Comparison of ENCODE assay signal across 13 mouse cellular contexts in the genomic region with DNA sequence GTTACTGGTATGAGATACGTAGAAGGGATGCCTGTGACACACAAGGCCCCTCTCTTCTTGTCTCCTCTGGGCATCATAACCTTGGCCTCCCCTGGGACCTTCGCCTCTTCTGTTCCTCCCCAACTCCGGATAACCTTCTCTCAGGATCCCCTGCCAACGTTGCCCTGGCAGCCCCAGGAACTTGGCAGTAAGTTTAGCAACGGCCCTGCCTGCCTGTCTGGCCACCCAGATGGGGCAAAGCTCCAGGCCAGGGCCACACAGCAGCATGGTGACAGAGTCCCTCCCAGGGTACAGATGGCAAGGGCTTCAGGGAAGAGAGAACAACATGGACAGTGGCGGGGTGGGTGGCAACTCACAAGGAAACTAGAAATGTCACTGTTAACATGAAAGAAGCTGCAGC. TPM values are rescaled to one million over a fixed set of nuclear protein-coding genes. Genes with fewer than 3 reads are reported as not detected.
DNase-seq lines count a peak whose midpoint lies in the region; ATAC-seq and TF ChIP-seq lines count a peak whose summit lies in the region.
"Had no signal": no experiment of that assay in that cellular context is flagged by ENCODE, and none has a peak within 500 bp of the region (broad histone marks: within the 10 kb centered on the region; RNA-seq: fewer than 3 reads in every experiment).

No protein-coding gene starts in this region.

- no peak overlapping the region for H3K9ac ChIP-seq in neural tube, embryonic 15.5 days (replicated peaks)
- no peak overlapping the region for H3K9ac ChIP-seq in intestine, postnatal 0 days (ENCODE audit: low read depth, low read length)
- H3K9ac ChIP-seq in liver, postnatal 0 days (replicated peaks) = no peak overlapping the region
- H3K9ac ChIP-seq: embryonic facial prominence, embryonic 15.5 days; liver, embryonic 15.5 days had no signal

- no peak overlapping the region for H3K27ac ChIP-seq in gastrocnemius, adult 2 months
- peak overlapping the region; percentile 43 for H3K27ac ChIP-seq in neural tube, embryonic 15.5 days (replicated peaks)
- no peak overlapping the region for H3K27ac ChIP-seq in intestine, postnatal 0 days (ENCODE audit: low read depth, low read length)
- no peak overlapping the region for H3K27ac ChIP-seq in liver, postnatal 0 days (ENCODE audit: low read depth)
- H3K27ac ChIP-seq: embryonic facial prominence, embryonic 15.5 days; liver, embryonic 15.5 days had no signal

- peak; percentile 72 for DNase-seq in gastrocnemius, adult 2 months
- DNase-seq in gastrocnemius, adult 18-20 months (ENCODE audit: low spot score) = no peak
- DNase-seq in ovary, postnatal 14 days (ENCODE audit: low spot score) = peak; percentile 17
- DNase-seq in ovary, postnatal 10 days (ENCODE audit: low spot score) = no peak
- DNase-seq in cerebellum, postnatal 14 days = peak; percentile 73 to 77
- no peak for DNase-seq in liver, postnatal 0 days
- DNase-seq: midbrain, embryonic 14.5 days had no signal

- WGBS in neural tube, embryonic 15.5 days = 58% methylated on average over 6 of the region's 6 CpGs
- WGBS in intestine, postnatal 0 days = 82% methylated on average over 6 of the region's 6 CpGs
- 78% methylated on average over 6 of the region's 6 CpGs for WGBS in liver, postnatal 0 days (ENCODE audit: insufficient replicate concordance)

- no peak for TF ChIP-seq EP300 in liver, postnatal 0 days (IDR thresholded peaks at IDR 0.05; ENCODE audit: low read depth)

- intact Hi-C loops in gastrocnemius, adult 2 months (cut with DNase I) = no loop called here

- H3K4me1 ChIP-seq in neural tube, embryonic 15.5 days = peaks cover 34% of the 10 kb centered on the region
- peaks cover 2% of the 10 kb centered on the region; the same call in 1 of the 2 replicates for H3K4me1 ChIP-seq in intestine, postnatal 0 days (replicated peaks; ENCODE audit: control insufficient read depth, insufficient read depth, low read length)
- no peaks in the 10 kb centered on the region for H3K4me1 ChIP-seq in liver, postnatal 0 days (ENCODE audit: insufficient read depth)
- H3K4me1 ChIP-seq: liver, embryonic 15.5 days had no signal

- H3K27me3 ChIP-seq in neural tube, embryonic 15.5 days (replicated peaks) = no peaks in the 10 kb centered on the region
- H3K27me3 ChIP-seq in intestine, postnatal 0 days (replicated peaks; ENCODE audit: control insufficient read depth, insufficient read depth, low read length) = no peaks in the 10 kb centered on the region
- no peaks in the 10 kb centered on the region for H3K27me3 ChIP-seq in liver, postnatal 0 days (ENCODE audit: insufficient read depth, low read length)
- H3K27me3 ChIP-seq: embryonic facial prominence, embryonic 15.5 days; liver, embryonic 15.5 days; Patski had no signal

- TF ChIP-seq CTCF in gastrocnemius, adult 2 months (IDR thresholded peaks at IDR 0.05) = no peak
- no peak for TF ChIP-seq CTCF in intestine, postnatal 0 days (IDR thresholded peaks at IDR 0.05; ENCODE audit: low read depth)
- TF ChIP-seq CTCF in liver, postnatal 0 days (IDR thresholded peaks at IDR 0.05; ENCODE audit: low read depth) = no peak

- no peak overlapping the region for H3K4me2 ChIP-seq in neural tube, embryonic 15.5 days
- no peak overlapping the region for H3K4me2 ChIP-seq in intestine, postnatal 0 days (replicated peaks; ENCODE audit: low read depth)
- H3K4me2 ChIP-seq in liver, postnatal 0 days (ENCODE audit: low read depth, low read length) = no peak overlapping the region
- H3K4me2 ChIP-seq: embryonic facial prominence, embryonic 15.5 days; liver, embryonic 15.5 days had no signal

- H3K4me3 ChIP-seq in gastrocnemius, adult 2 months = no peak overlapping the region
- H3K4me3 ChIP-seq in neural tube, embryonic 15.5 days (replicated peaks) = no peak overlapping the region
- H3K4me3 ChIP-seq in intestine, postnatal 0 days (ENCODE audit: low read depth, low read length) = no peak overlapping the region
- H3K4me3 ChIP-seq in liver, postnatal 0 days (ENCODE audit: low read depth, low read length) = no peak overlapping the region
- H3K4me3 ChIP-seq: embryonic facial prominence, embryonic 15.5 days; liver, embryonic 15.5 days had no signal

- H3K9me3 ChIP-seq in neural tube, embryonic 15.5 days (replicated peaks) = no peaks in the 10 kb centered on the region
- no peaks in the 10 kb centered on the region for H3K9me3 ChIP-seq in intestine, postnatal 0 days (ENCODE audit: control insufficient read depth)
- H3K9me3 ChIP-seq in liver, postnatal 0 days (ENCODE audit: low read length) = no peaks in the 10 kb centered on the region
- H3K9me3 ChIP-seq: embryonic facial prominence, embryonic 15.5 days; liver, embryonic 15.5 days had no signal

- no peaks in the 10 kb centered on the region for H3K36me3 ChIP-seq in neural tube, embryonic 15.5 days
- no peaks in the 10 kb centered on the region for H3K36me3 ChIP-seq in intestine, postnatal 0 days (ENCODE audit: control insufficient read depth, insufficient read depth)
- no peaks in the 10 kb centered on the region for H3K36me3 ChIP-seq in liver, postnatal 0 days (replicated peaks; ENCODE audit: insufficient read depth, low read length)
- H3K36me3 ChIP-seq: embryonic facial prominence, embryonic 15.5 days; liver, embryonic 15.5 days had no signal

- peak; percentile 35; the same call in 1 of the 2 replicates for ATAC-seq in neural tube, embryonic 15.5 days (ENCODE audit: low FRiP score)
- no peak for ATAC-seq in intestine, postnatal 0 days
- no peak for ATAC-seq in liver, postnatal 0 days
- ATAC-seq: inflammation-experienced regulatory T-cells, adult 6 months; Patski had no signal

RNA-seq across cellular contexts. Expression of a gene that starts 9.8 kb away (rescaled TPM):
- under 1 TPM in 1 of 2 experiments, not detected in 1; 0.25 TPM for total RNA-seq in gastrocnemius, adult 2 months (2021)
- under 1 TPM in 1 of 2 experiments, not detected in 1; 0.14 TPM for total RNA-seq in gastrocnemius, adult 18-20 months (2021)
- polyA plus RNA-seq in neural tube, embryonic 15.5 days (2015; fragmentation: Nextera tagmentation; extraction: Ambion mirVana) = 2.0 and 10.0 TPM in 2 replicates
- 10.6 and 11.2 TPM in 2 replicates for polyA plus RNA-seq in intestine, postnatal 0 days (2015; fragmentation: Nextera tagmentation; extraction: Ambion mirVana)
- 0.19 and 0.58 TPM in 2 replicates for polyA plus RNA-seq in liver, postnatal 0 days (2015; fragmentation: Nextera tagmentation; extraction: Ambion mirVana)

Comparison
In these comparisons a context has a peak if more than half of its experiments do, and no peak if none do; other contexts are left out.
1. DNase-seq: peak in gastrocnemius, adult 2 months (single experiment), ovary, postnatal 14 days (single experiment) and cerebellum, postnatal 14 days (2 of 2); none in gastrocnemius, adult 18-20 months (single experiment), ovary, postnatal 10 days (single experiment) and liver, postnatal 0 days (single experiment).